Mouse (Mus musculus) olfactory bulb, adult 2 months (tissue): Measurements from ENCODE around the gene Acap3.

Experiments
- CTCF ChIP-seq: fragments of 200-500 bp; IDR thresholded peaks from 2 replicates; pipeline ENCODE4 v1.5.1; 2012; ENCODE audit warnings: low read depth, mild to moderate bottlenecking, low read length, moderate library complexity; ENCODE audit not compliant: insufficient read depth
- POLR2A ChIP-seq: fragments of 200-500 bp; IDR thresholded peaks from 2 replicates; pipeline ENCODE4 v1.6.1; 2012; ENCODE audit warnings: mild to moderate bottlenecking, low read depth, low read length, moderate library complexity; ENCODE audit not compliant: insufficient read depth

DNA sequence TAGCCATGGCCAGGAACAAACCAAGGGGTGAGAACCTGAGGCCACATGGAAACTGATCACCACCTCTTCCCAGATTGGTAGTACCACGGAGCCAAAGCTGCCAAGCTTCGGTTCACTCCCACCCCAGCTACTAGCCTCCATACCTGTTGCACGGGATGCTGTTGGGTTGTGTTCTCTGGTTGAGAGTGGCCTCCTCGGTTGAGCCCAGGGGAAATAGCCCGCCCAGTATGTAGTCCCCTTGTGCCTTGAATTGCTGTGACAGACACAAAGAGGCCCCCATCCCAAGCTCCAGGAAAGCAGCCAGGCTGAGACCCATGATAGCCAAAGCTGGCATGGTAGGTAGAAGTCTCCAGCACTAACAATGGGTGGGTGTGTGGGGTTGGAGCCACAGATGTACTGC lies 28.6 kb upstream of the Acap3 start, which contains the start of gene Tas1r3:
- TF ChIP-seq CTCF, result no peak
- no peak for TF ChIP-seq POLR2A
